Mouse (Mus musculus) small intestine, adult 2 months (tissue): ENCODE results near the gene Prcp.

ENCODE experiments used
- CTCF ChIP-seq: fragments of 200-500 bp; IDR thresholded peaks from 2 replicates; pipeline ENCODE4 v1.5.1; 2012; ENCODE audit warnings: low read depth, mild to moderate bottlenecking, control low read depth, inconsistent platforms, low read length, moderate library complexity, mixed read lengths; ENCODE audit not compliant: insufficient replicate concordance, insufficient read length; ENCODE audit errors: extremely low read depth
- POLR2A ChIP-seq: fragments of 200-500 bp; IDR thresholded peaks from 2 replicates; pipeline ENCODE4 v1.6.1; 2012; ENCODE audit warnings: low read depth, mild to moderate bottlenecking, control low read depth, inconsistent platforms, low read length, moderate library complexity

- TF ChIP-seq POLR2A (no peak), CTCF (no peak)
Observed at GRCm38 (mm10) chr7:92887230-92887629, 13.0 kb downstream of the Prcp start.
